Mouse (Mus musculus) embryonic fibroblast, embryonic 13.5 days (primary cell): ENCODE results near the gene Psapl1. TPM values are rescaled to one million over a fixed set of nuclear protein-coding genes. Genes with fewer than 3 reads are reported as not detected.

ENCODE experiments used
- H3K27ac ChIP-seq: 2 replicates; pipeline ENCODE4 v1.5.1; 2012; ENCODE audit warnings: low read length, control low read depth, inconsistent platforms; ENCODE audit not compliant: insufficient read depth
- H3K4me1 ChIP-seq: 2 replicates; pipeline ENCODE4 v1.6.1; 2011; ENCODE audit warnings: low read length; ENCODE audit not compliant: control insufficient read depth, insufficient read depth
- H3K4me3 ChIP-seq: 2 replicates; pipeline ENCODE4 v1.5.1; 2011; ENCODE audit warnings: mild to moderate bottlenecking, control low read depth, low read length; ENCODE audit not compliant: insufficient read depth
- CTCF ChIP-seq: IDR thresholded peaks from 2 replicates; pipeline ENCODE4 v1.5.1; 2011; ENCODE audit warnings: mild to moderate bottlenecking, control low read depth, low read length, moderate library complexity, borderline replicate concordance; ENCODE audit not compliant: insufficient read depth
- POLR2A ChIP-seq: IDR thresholded peaks from 2 replicates; pipeline ENCODE4 v1.6.1; 2011; ENCODE audit warnings: low read depth, mild to moderate bottlenecking, control low read depth, low read length, moderate library complexity
- polyA plus RNA-seq: library from polyadenylated mRNA; stranded (reverse); fragments of >200 nt; gene quantifications from 2 replicates; pipeline ENCODE4 v1.2.4, GENCODE M21; 2011; ENCODE audit warnings: low read depth; ENCODE audit not compliant: missing spikeins, insufficient read length

Gene Psapl1
- polyA plus RNA-seq, 1 experiment: not detected

GRCm38 (mm10) chr5:36178785-36179184 is 25.0 kb upstream of the Psapl1 start:
- TF ChIP-seq CTCF (no peak), POLR2A (no peak)
- H3K4me3 ChIP-seq: no peak overlapping the region
- peaks cover 3% of the 10 kb centered on the region; the same call in 1 of the 2 replicates for H3K4me1 ChIP-seq

GRCm38 (mm10) chr5:36179708-36180107 is 24.1 kb upstream of the Psapl1 start:
- Histone ChIP-seq H3K4me1 (peaks cover 3% of the 10 kb centered on the region; the same call in 1 of the 2 replicates), H3K27ac (no peak overlapping the region), H3K4me3 (no peak overlapping the region)
- TF ChIP-seq CTCF: no peak
- no peak for TF ChIP-seq POLR2A

More at GRCm38 (mm10) chr5:36178785-36179184, 25.0 kb upstream of the Psapl1 start:
- no peak overlapping the region for H3K27ac ChIP-seq

GRCm38 (mm10) chr5:36182326-36182725 is 21.5 kb upstream of the Psapl1 start:
- TF ChIP-seq CTCF: no peak
- no peak for TF ChIP-seq POLR2A
- peaks cover 3% of the 10 kb centered on the region; the same call in 1 of the 2 replicates for H3K4me1 ChIP-seq

GRCm38 (mm10) chr5:36186294-36187053 is 17.3 kb upstream of the Psapl1 start:
- TF ChIP-seq CTCF (no peak), POLR2A (no peak)
- Histone ChIP-seq H3K27ac (no peak overlapping the region), H3K4me1 (peaks cover 7% of the 10 kb centered on the region; the same call in 1 of the 2 replicates), H3K4me3 (no peak overlapping the region)

More at GRCm38 (mm10) chr5:36182326-36182725, 21.5 kb upstream of the Psapl1 start:
- no peak overlapping the region for H3K4me3 ChIP-seq
- H3K27ac ChIP-seq: no peak overlapping the region

GRCm38 (mm10) chr5:36188310-36188709 is 15.5 kb upstream of the Psapl1 start:
- Histone ChIP-seq H3K4me1 (0 out of 2 replicates have a peak, but pooled peaks cover 4% of the 10 kb centered on the region), H3K27ac (no peak overlapping the region; the same call in 1 of the 2 replicates), H3K4me3 (no peak overlapping the region)
- TF ChIP-seq CTCF (no peak), POLR2A (no peak)

- 0 out of 2 replicates have a peak, but pooled peaks cover 3% of the 10 kb centered on the region for H3K4me1 ChIP-seq
- H3K4me3 ChIP-seq: no peak overlapping the region
- TF ChIP-seq CTCF: no peak
- TF ChIP-seq POLR2A: no peak
- no peak overlapping the region for H3K27ac ChIP-seq
Measured at GRCm38 (mm10) chr5:36191285-36191684, 12.5 kb upstream of the Psapl1 start.

GRCm38 (mm10) chr5:36191876-36192275 is 11.9 kb upstream of the Psapl1 start:
- Histone ChIP-seq H3K4me1 (0 out of 2 replicates have a peak, but pooled peaks cover 3% of the 10 kb centered on the region), H3K27ac (no peak overlapping the region), H3K4me3 (no peak overlapping the region)
- TF ChIP-seq POLR2A (no peak), CTCF (peak; percentile 41; the same call in 1 of the 2 replicates)

- Histone ChIP-seq H3K4me1 (0 out of 2 replicates have a peak, but pooled peaks cover 3% of the 10 kb centered on the region), H3K4me3 (no peak overlapping the region), H3K27ac (no peak overlapping the region)
- TF ChIP-seq POLR2A (no peak), CTCF (no peak)
Measured at GRCm38 (mm10) chr5:36192677-36193076, 11.1 kb upstream of the Psapl1 start.

- no peak overlapping the region for H3K4me3 ChIP-seq
- TF ChIP-seq POLR2A (no peak), CTCF (no peak)
- no peak overlapping the region for H3K27ac ChIP-seq
- H3K4me1 ChIP-seq: no peaks in the 10 kb centered on the region
Measured at GRCm38 (mm10) chr5:36194631-36195030, 9.2 kb upstream of the Psapl1 start.

- no peak for TF ChIP-seq POLR2A
- no peak for TF ChIP-seq CTCF
- Histone ChIP-seq H3K4me3 (no peak overlapping the region), H3K27ac (no peak overlapping the region), H3K4me1 (no peaks in the 10 kb centered on the region)
Measured at GRCm38 (mm10) chr5:36195436-36195835, 8.4 kb upstream of the Psapl1 start.
